Mouse (Mus musculus) megakaryocyte progenitor cell, adult 5-6 weeks (primary cell): ENCODE results near the gene Wapl. TPM values are rescaled to one million over a fixed set of nuclear protein-coding genes. Genes with fewer than 3 reads are reported as not detected.

ENCODE experiments used
- ATAC-seq: replicated peaks from 2 replicates; pipeline ENCODE4 v1.8.0; 2016; ENCODE audit warnings: mild to moderate bottlenecking, moderate TSS enrichment, inconsistent platforms; ENCODE audit not compliant: poor library complexity
- total RNA-seq, 2 experiments: library from RNA; stranded (forward) in 1 of 2; stranded (reverse) in 1 of 2; fragments of 157-497, 149-512 nt in 1 of 2; fragments of 200-1000 nt in 1 of 2; gene quantifications; 2 replicates each; pipeline versions ENCODE4 v1.2.3 to v1.2.4; 2015 to 2017

The Wapl gene
- total RNA-seq (2015) (87.1 and 89.0 TPM in 2 replicates), total RNA-seq (2017) (93.1 and 123 TPM in 2 replicates)

DNA sequence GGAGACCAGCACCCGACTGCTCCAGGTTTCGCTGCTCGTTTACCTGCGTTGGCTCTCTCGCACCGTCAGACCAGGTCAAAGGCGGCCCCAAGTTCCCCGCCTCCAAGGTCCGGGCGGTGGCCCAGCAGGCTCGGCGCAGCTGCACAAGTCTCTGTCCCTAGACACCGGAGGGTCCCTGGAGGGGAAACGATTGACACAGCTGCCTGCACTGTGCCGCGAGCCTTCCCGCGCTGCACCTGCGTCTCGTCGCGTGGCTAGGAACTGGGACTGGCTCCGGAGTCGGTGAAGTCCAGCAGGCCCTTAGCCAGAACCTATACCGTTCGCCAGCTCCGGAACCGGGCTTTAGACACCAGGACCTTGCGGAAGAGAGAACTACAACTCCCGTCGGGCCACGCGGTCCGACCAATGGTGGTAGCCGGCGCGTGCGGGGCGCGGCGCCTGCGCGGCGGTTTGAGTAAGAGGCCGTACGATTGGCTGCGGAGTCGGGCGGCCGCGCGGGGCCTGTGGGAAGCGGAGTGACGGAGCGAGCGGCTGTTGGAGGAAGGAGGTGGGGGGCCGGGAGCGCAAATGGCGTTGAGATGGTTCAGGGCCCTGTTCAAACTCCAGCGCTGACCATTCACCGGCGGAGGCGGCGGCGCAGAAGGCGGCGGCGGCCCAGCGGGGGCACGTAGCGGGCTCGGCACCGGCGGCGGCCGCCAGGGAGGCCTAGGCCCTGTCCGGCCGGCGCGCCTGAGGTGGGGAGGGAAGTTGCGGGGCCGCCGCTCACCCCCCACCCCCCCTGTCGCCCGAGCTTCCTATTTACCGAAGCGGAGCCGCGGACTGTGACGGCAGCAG lies at the start of gene Wapl:
Gene Wapl, plus strand, starts transcription at position 534 of the 834 bp plus-strand sequence.
- peak; percentile 86 for ATAC-seq

DNA sequence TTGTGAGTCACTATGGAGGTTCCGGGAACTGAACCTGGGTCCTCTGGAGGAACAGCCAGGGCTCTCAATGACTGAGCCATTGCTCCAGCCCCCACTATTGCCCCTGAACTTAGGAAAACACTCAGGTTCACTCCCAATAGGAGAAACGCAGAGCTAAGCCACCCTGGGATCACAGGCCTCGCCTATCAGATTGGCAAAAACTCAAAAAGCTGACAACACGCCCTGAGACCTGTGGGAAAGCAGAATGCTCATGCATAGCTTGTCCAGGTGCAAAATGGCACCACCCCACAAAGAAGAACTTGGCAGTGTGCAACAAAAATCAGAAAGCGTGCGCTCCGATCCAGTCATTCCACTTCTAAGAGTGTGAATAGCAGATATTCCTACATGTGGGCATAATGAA lies 46.9 kb upstream of the Wapl start:
- ATAC-seq = peak; percentile 26; the same call in 1 of the 2 replicates

DNA sequence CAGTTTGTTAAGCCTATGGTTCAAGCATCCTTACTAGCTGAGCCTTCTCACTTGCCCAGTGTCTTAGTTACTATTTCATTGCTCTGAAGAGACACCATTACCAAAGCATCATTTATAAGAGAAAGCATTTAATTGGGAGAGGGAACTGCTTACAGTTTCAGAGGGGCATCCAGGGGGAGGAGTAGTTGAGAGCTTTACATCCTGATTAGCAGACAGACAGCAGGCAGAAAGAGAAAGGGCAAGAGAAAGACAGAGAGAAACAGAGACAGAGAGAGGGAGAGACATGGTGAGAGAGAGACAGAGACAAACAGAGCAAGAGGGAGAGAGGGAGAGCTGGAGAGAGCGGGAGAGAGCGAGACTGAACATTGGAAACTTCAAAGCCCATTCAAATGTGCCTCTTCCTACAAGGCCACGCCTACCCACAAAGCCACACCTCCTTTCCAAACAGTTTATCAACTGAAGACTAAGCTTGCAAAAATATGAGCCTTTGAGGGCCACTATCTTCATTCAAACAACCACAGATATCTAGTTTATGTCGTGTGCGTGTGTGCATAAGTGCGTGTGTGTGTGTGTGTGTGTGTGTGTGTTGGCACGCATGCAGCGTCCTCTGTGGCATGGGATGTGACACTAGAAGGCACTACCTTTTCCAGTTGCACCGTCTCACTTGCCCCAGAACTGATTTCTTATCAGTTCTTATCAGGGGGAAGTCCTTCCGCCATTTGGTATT lies 40.8 kb upstream of the Wapl start:
- peak; percentile 93 for ATAC-seq

DNA sequence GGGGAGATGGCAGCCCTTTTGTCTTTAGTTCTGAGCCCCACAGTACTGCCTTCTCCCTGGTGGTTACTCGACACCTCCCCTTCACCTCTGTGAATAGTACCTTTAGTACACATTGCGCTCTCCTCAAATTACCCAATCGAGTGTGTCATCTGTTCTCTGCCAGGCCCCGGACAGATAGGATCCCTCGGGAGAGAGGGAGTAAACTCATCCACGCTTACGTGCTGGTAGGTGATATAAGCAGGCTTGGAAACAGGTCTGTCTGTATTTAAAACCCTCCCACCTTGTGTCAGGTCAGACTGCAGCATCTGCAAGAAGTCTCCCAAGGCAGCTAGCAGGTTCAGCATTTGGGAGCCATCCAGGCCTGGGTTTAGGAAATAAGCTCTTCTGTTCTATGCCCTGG lies 38.5 kb upstream of the Wapl start:
- ATAC-seq = no peak

DNA sequence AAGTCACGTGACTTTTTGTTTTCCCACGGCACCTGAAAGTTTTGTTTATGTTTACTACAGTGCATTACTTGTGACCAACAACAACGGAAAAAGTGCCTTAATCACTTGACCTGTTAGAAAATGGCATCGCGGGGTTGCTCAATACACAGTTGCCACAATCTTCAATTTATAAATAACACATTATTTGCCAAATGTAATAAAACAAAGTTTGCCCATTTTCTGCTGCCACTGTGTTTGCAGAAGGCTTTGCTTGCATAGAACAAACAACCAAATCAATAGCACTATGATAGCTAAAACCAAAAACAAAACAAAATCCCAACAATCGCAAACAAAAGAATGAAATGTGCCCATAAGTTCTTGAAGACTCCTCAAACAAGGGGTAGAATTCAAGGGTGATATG lies 38.0 kb upstream of the Wapl start:
- ATAC-seq = no peak

DNA sequence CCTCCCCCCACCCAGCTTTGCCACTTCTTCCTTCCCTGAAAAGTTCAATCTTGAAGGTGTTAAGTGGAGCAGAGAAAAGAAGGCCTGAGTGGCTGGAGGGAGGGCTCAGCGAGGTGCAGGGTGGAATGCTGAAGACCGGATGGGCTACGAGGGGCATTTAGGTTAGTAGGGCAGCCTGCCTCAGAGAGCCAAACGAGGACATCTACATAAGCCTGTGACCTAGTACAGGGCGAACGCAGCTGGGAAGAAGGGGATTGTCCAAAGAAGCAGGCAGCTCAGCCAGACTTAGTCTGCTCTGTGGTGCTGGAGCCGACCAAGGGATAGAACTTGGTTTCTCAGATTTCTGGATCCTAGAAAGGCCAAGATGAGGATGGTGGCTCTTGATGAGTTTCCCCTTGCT lies 29.6 kb upstream of the Wapl start:
- no peak for ATAC-seq

DNA sequence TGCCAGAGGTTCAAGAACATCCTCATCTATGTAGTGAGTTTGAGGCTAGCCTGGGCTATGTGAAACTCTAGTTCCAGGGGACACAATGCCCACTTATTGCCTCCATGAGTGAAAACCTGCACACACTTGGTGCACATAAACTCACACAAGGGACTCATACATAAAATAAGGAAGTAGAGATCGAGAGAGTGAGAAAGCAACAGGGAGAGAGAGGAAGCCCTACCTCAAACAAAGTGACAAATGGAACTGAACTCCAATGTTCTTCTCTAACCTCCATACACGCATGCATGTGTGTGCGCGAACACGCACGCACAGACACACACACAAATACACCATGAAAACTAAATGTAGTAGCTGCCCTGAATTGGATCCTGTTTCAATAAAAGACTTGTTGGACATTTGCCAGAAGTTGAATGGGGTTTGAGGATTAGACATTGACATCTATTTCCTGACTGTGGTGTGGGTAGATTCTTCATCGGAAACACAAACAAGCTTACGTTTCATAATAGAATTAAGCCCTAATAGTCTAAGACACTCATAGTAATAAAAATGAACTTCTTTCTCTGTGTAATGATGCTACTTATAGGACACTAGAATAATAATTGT lies 25.8 kb upstream of the Wapl start:
- ATAC-seq = peak; percentile 65

DNA sequence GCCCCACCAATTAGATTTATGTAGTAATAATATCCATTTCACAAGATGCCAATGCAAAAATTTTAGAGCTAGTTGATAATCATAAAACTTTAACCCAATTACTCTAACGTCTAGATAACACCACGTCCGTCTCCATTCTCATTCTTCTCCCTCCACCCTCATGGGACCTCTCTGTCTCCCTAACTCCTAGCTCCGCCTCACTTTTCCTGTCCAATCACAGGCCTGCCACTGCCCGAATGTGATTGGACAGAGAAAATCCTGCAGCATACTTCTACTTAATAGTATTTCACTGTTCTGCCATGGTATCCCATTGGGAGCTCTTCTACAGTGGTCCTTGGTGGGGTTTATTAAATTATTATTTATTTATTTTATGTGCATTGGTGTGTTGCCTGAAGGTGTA lies 16.6 kb upstream of the Wapl start:
- no peak for ATAC-seq

DNA sequence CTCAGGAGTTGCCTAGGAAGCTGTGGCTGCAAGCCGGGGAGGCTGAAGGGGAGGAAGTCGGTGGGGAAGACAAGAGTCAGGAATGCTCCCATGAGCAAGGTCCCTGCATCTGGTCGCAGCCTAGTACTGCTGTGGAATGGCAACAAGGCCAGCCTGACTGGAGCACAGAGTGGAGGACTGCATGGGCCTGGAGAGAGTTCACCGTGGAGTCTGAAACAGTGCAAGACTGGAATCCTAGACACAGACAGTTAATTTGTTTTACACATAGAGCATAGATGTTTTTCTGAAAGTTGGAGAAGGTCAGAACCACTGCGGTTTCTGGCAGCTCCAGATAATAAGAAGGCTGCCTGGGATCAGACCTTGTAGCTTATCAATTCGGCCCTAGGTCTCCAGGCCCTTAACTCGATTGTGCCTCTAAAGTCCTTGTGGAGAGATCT lies 13.4 kb upstream of the Wapl start:
- peak; percentile 70 for ATAC-seq

DNA sequence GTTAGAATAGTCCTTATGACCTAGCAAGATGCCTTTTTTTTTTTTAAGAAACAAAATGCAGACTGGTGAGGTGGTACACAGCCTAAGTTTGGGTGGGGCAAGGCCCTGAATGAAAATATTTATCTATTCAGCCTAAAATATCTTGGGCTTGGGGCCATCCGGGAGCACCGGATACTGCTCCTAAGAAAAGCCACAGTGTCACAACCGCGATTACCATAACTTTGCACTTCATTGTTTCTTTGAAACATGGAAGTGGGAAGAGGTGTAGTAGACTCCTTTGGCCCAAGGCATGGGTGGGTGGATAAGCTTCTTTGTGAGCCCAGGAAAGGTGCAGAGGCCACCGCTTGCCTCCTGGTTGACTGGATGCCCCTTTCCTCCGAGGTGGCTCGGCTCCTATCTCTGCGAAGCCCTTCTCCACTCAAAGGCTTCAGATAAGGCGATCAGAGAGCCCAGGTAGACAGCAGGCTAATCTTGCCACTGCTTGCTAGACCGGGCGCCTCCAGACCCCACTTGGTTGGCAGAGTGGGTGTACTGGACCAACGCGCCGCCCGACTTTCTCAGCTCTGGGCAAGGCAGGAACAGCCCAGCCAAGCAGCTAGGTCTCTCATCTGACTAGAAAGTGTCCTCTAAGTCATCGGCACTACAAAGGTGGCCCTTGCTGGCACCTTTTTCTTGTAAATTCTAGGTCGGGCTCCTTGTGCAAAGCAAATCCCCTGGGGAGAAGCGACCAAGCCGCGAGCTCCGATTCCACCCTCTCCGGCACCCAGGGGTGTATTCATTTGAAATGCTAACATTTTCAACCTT lies 12.7 kb upstream of the Wapl start:
- peak; percentile 47 for ATAC-seq

DNA sequence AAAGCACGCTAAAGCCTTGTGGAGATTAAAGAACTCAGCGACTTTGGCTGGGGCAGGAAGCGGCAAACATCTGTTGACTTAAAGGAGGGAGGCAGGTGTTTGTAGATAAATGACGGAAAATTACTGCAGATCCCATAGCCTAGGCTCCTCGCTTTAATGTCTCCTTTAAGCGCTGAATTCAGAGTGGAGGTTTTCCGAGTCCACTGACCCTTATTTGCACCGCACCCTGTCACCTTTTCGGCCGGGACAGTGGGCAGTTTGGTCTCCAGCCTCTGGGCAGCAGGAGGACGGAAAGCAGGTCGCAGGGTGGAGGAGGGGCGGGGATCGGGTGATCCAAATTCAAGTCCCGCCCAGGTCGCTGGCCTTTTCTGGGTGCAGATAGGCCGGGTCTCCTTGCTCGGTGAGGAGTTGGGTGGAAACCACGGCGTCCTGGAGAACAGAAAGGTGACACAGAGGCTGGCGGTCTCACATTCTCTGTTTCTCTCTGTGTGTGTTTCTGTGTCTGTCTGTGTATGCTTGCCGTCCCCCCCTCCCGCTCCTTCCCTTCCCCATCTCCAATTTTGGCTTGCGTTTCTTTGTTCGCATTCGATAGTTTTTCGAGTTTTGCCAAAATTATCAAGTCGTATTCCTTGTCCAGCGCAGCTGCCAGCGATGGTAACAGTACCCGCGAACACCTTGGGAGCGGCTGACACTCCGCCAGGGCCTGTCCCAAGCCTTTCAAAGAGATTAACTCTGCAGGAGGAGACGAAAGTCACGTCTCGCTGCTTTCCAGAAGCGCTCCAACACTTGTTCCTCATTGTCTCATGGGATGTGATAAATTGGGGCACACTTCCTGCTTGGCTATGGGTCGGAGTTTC lies 11.9 kb upstream of the Wapl start:
- ATAC-seq = peak; percentile 56

DNA sequence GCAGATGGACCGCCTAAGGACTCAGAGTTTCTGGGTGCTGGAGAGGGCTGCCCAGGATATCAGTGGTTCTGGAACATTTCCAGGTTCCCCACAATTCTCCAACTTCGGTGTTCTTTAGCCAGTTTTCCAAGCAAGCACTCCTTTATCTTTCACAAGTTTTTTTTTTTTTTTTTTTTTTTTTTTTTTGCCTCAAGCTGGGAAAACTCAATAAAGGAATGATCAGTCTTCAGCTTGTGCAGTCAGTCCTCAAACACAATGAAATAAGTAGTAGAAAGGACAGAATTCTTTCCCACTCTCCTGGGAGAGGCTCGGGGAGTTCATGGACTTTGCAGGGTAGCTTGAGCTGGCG lies 11.3 kb upstream of the Wapl start:
- no peak for ATAC-seq

DNA sequence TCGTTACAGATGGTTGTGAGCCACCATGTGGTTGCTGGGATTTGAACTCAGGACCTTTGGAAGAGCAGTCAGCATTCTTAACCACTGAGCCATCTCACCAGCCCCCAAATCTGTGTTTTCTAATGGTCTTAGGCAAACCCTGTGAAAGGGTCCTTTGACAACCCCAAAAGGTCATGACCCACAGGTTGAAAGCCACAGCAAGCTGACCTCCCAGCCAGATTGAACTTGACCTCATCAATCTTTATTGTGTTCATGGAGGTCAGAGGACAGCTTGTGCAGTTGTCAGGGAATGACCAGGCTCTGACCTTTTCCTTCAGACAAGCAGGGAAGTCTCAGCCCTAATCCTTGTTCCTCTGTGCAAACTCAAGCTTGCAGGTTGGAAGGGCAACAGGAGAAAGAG lies 10.3 kb upstream of the Wapl start:
- no peak for ATAC-seq

DNA sequence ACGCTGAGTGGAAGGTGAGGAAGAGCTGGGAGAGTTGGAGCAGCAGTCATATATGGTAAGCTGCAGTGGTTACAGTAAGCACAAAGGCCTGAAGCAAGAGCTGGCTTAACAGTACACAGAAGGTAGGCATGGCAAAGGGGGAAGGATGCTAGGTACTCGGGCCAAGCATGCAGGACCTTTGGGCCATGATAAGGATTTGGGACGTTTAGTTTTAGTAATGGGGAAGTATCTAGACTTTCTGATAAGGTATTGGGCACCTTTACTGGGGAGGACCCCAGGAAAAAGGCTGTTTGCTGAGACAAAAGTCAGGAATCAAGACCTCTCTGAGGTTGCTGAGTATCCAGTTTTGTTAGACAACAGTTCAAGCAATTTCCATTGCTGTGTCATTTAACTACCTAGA lies 4.6 kb upstream of the Wapl start:
- no peak for ATAC-seq

DNA sequence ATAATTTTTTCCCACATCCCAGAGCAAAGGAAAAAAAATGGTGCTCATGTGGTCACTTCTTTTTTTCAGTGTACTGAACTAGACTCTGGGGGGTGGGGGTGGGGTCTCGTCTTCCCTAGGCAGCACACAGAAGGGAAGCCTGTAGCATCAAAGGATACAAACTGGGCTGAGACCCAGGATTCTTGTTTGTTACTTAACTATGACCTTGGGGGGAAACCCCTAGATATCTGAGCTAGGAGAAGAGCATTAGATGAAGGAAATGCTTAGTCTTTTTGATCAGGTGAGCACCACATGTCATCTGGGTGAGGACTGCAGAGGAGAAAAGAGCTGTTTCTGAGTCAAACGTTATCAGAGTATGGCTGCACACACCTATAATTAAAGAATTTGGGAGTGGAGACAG lies 3.5 kb upstream of the Wapl start:
- ATAC-seq = no peak

DNA sequence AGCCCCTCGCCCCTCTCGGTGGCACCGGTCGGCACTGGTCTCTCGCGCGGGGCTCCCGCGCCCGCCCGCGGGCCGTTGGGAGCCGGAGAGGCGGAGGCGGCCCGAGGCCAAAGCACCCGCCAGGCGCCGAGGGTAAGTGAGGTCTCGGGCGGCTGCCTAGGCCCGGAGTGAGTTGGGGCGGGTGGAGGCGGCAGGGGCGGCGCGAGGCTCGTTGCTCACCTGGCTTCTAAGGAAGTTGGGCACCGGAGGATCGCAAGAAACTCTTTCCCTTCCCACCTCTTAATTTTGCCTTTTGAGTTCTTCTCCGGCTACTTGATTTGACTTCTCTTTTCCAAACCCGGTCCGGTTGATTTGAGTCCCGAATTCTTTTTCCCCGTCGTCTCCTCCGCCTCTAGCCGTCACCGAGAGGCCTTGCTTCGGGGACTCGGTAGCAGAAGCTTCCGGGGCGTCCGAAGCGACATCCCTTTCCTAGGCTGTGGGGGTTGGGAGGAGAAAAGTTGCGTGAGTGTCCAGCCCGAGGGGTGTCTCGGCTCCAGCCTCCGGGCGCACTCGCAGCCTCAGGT lies 582 bp downstream of the Wapl start:
- ATAC-seq = peak; percentile 32

DNA sequence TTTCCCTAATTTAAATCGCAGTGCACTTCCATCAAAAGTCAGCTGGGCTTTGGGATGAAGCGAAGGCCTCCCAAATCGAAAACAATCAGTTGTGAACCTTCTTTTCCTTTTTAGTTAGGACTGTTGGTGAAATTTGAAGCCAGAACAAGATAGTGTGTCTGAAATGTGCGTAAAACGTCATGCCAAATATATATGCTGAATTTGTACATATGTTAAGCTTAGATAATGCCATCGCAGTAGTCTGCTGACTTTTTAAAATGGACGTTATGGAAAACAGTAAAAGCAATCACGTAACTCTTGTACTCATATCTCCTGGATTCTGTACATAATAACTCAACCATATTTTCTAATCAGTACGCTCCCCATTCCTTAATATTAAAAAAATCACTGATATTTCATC lies 1.2 kb downstream of the Wapl start:
- peak; percentile 30 for ATAC-seq

DNA sequence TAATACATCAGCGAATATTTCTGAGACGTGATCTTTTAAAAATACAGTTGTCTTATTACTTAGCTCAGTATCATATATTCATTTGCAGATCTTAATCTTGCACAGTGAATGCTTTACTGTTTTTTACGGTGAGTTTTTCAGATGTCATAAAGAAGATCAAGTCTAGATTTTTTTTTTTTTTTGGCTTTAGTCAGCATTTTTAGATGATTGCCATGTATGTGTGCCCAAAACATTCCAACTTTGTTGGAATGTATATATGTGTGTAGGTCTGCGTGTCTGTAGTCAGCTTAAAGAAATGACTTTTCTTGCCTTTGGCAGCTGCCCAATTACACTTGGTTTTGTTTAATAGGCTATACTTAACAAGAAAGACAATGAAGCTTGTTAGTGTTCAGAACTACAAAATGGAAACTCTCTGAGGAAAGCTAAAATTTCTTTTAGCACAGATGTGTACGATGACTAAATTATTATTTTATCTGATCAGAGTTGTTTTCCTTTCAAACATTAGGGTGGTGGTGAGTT lies 1.7 kb downstream of the Wapl start:
- no peak for ATAC-seq

DNA sequence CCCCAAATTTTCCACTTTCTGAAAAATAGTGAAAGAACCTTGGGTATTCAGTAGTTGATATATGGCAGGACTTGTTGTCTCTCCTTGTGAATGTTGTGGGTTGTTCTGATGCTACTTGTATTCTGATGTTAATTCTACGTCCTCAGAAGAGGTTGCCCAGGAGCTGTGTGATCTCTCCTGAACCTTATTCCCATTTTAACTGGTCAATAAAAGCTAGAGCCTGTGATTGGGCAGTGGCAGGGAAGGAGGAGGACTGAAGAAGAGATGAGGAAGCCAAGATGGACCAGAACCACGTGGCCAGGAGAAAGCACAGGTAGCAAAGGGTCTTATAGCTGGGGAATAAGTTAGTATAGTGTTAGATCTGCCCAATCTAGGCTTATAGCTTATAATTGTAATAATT lies 7.1 kb downstream of the Wapl start:
- ATAC-seq = no peak

DNA sequence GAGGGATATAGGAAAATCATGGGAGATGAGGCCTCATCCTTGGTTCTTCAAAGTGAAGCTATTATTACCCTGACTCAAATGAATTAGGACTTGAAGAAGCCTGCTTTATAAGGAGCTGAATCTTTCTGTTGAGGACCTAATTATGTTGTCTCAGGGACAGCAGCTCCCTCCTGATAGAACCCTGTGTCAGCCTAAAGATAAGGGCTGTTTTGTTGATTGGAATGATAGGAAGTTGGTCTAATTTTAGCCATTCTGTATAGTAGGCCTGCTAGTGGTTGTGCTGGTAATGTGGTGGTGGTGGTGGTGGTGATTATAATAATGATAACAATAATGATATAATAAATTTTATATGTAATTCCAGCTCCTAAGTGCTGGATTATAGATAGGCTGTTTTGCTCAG lies 11.3 kb downstream of the Wapl start:
- peak; percentile 62 for ATAC-seq
